Mouse (Mus musculus) liver, embryonic 15.5 days (tissue): ENCODE results near the gene P2rx4. TPM values are rescaled to one million over a fixed set of nuclear protein-coding genes. Genes with fewer than 3 reads are reported as not detected.
A peak's percentile ranks its signal among the peaks of the same experiment; 100 is the strongest.

ENCODE experiments used
- ATAC-seq: fragments of 200-750 bp; cut with Nextera tagmentation; 2 replicates; pipeline ENCODE4 v1.8.0; 2017; ENCODE audit warnings: moderate number of reproducible peaks, mild to moderate bottlenecking, moderate library complexity; ENCODE audit not compliant: insufficient read depth
- H3K27ac ChIP-seq: fragments of 300-500 bp; sonication (generic); replicated peaks from 2 replicates; pipeline ENCODE4 v1.5.1; 2015; ENCODE audit warnings: mild to moderate bottlenecking, inconsistent platforms
- H3K27me3 ChIP-seq: fragments of 300-500 bp; sonication (generic); 2 replicates; pipeline ENCODE4 v1.6.1; 2015; ENCODE audit warnings: mild to moderate bottlenecking, inconsistent platforms
- H3K36me3 ChIP-seq: fragments of 300-500 bp; sonication (generic); replicated peaks from 2 replicates; pipeline ENCODE4 v1.6.1; 2015; ENCODE audit warnings: moderate library complexity, mild to moderate bottlenecking, inconsistent platforms
- H3K4me1 ChIP-seq: fragments of 300-500 bp; sonication (generic); replicated peaks from 2 replicates; pipeline ENCODE4 v1.6.1; 2015; ENCODE audit warnings: inconsistent platforms
- H3K4me2 ChIP-seq: fragments of 300-500 bp; sonication (generic); 2 replicates; pipeline ENCODE4 v1.6.1; 2015; ENCODE audit warnings: moderate library complexity, mild to moderate bottlenecking, inconsistent platforms
- H3K4me3 ChIP-seq: fragments of 300-500 bp; sonication (generic); replicated peaks from 2 replicates; pipeline ENCODE4 v1.5.1; 2015; ENCODE audit warnings: mild to moderate bottlenecking, inconsistent platforms
- H3K9ac ChIP-seq: fragments of 300-500 bp; sonication (generic); 2 replicates; pipeline ENCODE4 v1.6.1; 2015; ENCODE audit warnings: moderate library complexity, mild to moderate bottlenecking, inconsistent platforms
- H3K9me3 ChIP-seq: fragments of 300-500 bp; sonication (generic); replicated peaks from 2 replicates; pipeline ENCODE4 v1.6.1; 2016; ENCODE audit warnings: inconsistent platforms
- WGBS: fragments of 180-500 bp; shearing (Covaris S2); methylation state at CpG from one replicate; pipeline ENCODE4 v1.1.7; 2015; ENCODE audit warnings: mixed read lengths; ENCODE audit not compliant: insufficient replicate concordance; 5-methylcytosine and 5-hydroxymethylcytosine counted together
- microRNA-seq: library from miRNA; unstranded; fragments of <30 nt; microRNA quantifications from one replicate; pipeline ENCODE4, GENCODE M21; 2016
- polyA plus RNA-seq: library from polyadenylated mRNA; unstranded; fragments of >200 nt; fragmentation: Nextera tagmentation; extraction: Ambion mirVana; gene quantifications from 2 replicates; pipeline ENCODE4 v1.2.1, GENCODE M21; 2015

The P2rx4 gene
- polyA plus RNA-seq, 1 experiment from 2014 or later = 27.9 TPM

DNA sequence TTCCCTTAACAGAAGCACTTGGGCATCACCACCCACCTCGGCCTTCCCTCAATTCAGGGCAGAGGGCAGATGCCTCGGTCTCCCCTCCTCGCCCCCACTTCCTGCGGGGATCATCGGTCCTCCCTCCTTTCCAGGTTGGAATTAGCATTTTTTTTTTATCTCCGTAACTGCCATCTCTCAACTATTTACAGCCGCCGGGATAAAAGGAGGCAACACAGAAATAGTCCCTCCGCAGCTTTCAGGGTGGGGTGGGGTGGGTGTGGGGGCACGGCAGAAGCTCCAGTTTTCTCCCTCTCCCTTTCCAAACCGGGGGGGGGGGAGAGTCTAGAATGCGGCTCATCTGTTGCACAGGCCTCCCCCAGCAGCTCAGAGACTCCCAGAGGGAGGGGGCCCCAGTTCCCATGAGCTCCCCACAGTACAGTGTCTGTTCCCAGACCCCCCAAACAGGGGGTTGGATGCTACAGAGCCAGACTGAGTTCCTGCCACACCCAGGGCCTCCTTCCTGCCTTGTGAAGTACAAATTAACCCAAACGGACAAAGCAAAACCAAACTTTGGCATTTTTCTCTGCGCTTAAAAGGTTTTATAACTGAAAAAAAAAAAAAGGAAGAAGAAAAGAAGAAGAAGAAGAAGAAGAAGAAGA is 68.4 kb downstream of the P2rx4 start:
- peak overlapping the region; percentile 60 for H3K4me2 ChIP-seq
- H3K4me3 ChIP-seq = peak overlapping the region; percentile 41
- peaks cover 16% of the 10 kb centered on the region; the same call in 1 of the 2 replicates for H3K36me3 ChIP-seq
- ATAC-seq = no peak
- peaks cover 74% of the 10 kb centered on the region for H3K4me1 ChIP-seq
- 63% methylated on average over 14 of the region's 14 CpGs for WGBS
- peak overlapping the region; percentile 71 for H3K27ac ChIP-seq
- peak overlapping the region; percentile 13; the same call in 1 of the 2 replicates for H3K9ac ChIP-seq
- H3K27me3 ChIP-seq = no peaks in the 10 kb centered on the region
- no peaks in the 10 kb centered on the region for H3K9me3 ChIP-seq

DNA sequence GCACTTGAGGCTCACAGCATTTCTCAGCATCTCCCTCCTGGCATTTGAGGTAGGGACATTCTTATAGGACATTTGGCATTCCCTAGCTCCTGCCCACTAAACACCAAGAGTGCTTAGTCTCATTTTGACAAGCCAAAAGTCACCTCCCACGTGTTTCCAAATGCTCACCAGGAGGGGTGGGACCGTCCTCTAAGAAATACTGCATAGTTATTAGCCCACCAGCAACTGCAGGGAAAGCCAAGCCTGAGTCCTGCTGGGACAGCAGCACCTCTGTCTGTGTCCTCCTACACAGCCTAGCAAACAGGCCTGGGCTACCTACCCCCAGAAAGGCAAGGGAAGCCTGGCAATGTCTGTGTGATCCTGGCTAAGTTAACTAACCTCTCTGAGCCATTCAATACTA is 70.0 kb downstream of the P2rx4 start:
- ATAC-seq = no peak
- WGBS = 55% methylated on average over 2 of the region's 2 CpGs
- H3K4me1 ChIP-seq = peaks cover 64% of the 10 kb centered on the region
- no peak overlapping the region for H3K27ac ChIP-seq
- H3K4me2 ChIP-seq = peak overlapping the region; percentile 96
- H3K36me3 ChIP-seq = peaks cover 14% of the 10 kb centered on the region; the same call in 1 of the 2 replicates
- no peak overlapping the region for H3K9ac ChIP-seq
- H3K27me3 ChIP-seq = no peaks in the 10 kb centered on the region
- no peaks in the 10 kb centered on the region for H3K9me3 ChIP-seq
- 0 out of 2 replicates have a peak overlapping the region, but pooled peaks have one; percentile 83 for H3K4me3 ChIP-seq

DNA sequence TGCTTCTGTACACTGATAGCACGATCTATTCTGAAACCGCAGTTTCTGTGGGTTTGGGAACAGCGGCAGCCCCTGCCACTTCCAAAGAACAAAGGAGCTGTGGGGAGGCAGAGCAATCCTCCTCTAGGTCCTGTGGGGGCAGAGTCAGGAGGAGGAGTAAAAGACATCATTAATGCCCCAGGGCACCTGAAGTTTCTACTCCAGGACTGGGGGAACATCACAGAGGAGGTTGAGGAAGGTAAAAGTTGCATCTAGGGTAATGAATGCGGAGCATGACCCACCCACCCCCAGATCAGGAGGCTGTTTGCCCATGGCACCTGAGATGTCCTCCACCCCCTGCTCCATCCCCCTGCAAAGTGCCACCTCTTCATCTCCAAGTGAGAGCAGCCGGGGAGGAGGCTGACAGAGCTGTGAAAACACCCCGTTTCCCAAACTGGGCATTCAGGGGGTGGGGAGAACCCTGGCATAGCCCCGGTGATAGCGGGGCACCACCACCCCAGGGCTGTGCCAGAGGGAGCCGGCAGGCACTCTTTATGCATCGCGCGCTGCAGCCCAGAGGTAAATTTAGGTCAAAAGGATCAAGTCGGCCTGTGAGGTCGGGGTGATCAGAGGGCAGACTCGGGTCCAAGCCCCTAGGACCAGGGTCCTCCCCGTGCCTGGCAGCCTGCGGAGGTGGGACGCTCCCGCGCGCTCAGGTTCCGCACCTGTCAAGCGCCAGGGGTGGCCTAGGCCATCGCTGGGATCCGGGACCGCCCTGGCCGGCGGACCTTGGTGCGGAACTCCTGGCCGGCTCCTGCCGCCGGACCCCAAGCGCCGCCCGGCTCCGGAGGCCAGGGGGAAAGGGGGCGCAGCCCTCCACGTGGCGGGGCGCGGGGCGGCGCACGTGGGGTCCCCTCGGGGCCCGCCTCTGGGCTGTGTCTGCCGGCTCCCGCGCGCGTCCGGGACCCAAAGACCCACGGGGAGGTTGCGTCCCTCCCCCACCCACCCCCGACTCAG is 71.2 kb downstream of the P2rx4 start:
- WGBS = under 1% methylated on average over 51 of the region's 55 CpGs

More for the DNA sequence above, 71.2 kb downstream of the P2rx4 start:
- peak overlapping the region; percentile 90 for H3K9ac ChIP-seq
- H3K36me3 ChIP-seq = 0 out of 2 replicates have a peak, but pooled peaks cover 5% of the 10 kb centered on the region
- H3K4me1 ChIP-seq = peaks cover 64% of the 10 kb centered on the region
- ATAC-seq = peak; percentile 57
- H3K9me3 ChIP-seq = no peaks in the 10 kb centered on the region
- no peaks in the 10 kb centered on the region for H3K27me3 ChIP-seq
- peak overlapping the region; percentile 83 for H3K27ac ChIP-seq
- peak overlapping the region; percentile 96 for H3K4me2 ChIP-seq
- H3K4me3 ChIP-seq = peak overlapping the region; percentile 83

Small RNAs within 50 kb of the gene (microRNA-seq; reads per million reads assigned to microRNA genes)
- gene Mir8115 = not detected

Other genes starting within 250 kb of the P2rx4 start
- 13.2 and 14.5 TPM in 2 replicates for gene Atp2a2, start 205.3 kb upstream of the P2rx4 start, polyA plus RNA-seq
- gene Ift81, start 93.0 kb upstream of the P2rx4 start, polyA plus RNA-seq = 1.3 and 2.3 TPM in 2 replicates
- 1.5 TPM in 2 replicates for gene P2rx7, start 63.6 kb upstream of the P2rx4 start, polyA plus RNA-seq
- 8.9 and 11.4 TPM in 2 replicates for gene Camkk2, start 71.9 kb downstream of the P2rx4 start, polyA plus RNA-seq
- gene Anapc5, start 113.8 kb downstream of the P2rx4 start, polyA plus RNA-seq = 220 and 221 TPM in 2 replicates
- gene Rnf34, start 142.5 kb downstream of the P2rx4 start, polyA plus RNA-seq = 11.0 and 11.8 TPM in 2 replicates